Mouse (Mus musculus) spleen, postnatal 10 days (tissue): ENCODE data around the gene Rint1.

Source experiments
- DNase-seq, 2 experiments: peaks; one replicate each; pipeline ENCODE4 v3.0.0; 2021 to 2022; ENCODE audit warnings: low spot score in 2 of 2

The Rint1 gene

DNA sequence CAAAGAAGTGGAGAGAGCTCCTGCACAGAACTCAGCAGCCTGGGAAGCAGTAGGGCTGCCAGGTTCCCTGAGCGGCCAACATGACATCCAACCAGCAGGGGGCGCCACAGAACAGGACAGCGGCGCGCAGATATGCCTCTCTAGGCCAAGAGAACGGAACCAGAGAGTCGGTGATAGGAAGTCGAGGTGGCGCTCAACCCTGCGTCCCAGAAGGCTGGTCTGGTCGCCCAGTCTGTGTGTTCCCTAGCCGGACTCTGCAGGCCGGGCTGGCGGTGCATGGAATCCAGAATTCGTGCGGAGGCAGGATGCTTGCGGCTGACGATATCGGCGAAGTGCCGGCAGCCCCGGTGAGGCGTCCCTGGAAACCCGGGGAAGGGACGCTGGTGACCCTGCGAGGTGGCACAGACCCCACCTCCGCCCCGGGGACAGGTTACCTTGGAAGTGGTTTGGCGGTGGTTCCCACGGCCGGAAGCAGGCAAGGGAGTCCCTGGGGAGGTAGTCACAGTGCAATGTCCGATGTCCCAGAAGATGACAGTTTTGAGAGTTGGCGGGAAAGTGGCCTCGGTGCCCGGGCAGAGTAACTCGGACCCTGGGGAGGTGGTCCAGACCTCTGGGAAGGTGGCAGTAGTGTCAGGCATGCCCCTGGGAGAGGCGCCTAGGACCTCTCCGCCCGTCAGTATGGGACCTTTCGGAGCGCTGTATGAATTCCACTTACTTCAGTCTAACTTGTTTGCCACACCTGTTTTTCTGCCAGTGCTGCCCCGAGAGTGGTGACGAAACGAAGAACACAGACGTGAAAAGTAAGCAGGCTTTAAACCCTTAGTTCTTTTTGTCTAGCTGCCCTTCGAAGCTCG, at the start of gene Rint1:
Gene Rint1 (plus strand): TSS at position 176 of the 854 bp plus-strand sequence.
- peak; percentile 98 for DNase-seq

- no peak for DNase-seq
Observed at GRCm38 (mm10) chr5:23743261-23743660, 44.2 kb upstream of the Rint1 start.

DNA sequence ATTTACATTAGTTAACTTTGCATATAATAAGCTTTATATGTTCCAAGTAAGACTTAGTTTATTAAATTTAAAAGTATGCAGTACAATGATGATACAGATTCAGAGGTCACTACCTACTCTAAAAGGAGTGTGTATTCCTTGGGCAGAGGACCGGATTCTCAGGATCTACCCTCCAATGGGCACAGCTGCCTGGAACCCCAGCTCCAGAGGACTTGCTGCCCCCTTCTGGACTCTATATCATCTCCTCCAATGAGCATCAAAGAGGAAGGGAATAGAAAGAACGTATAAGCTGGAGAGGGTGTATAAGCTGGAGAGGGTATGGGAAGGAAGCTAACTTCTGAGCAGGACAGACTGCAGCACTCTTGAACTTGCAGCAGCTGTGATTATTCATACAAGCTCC, 37.6 kb upstream of the Rint1 start:
- no peak for DNase-seq

- DNase-seq, result no peak
Observed at GRCm38 (mm10) chr5:23755591-23755990, 31.9 kb upstream of the Rint1 start.

DNA sequence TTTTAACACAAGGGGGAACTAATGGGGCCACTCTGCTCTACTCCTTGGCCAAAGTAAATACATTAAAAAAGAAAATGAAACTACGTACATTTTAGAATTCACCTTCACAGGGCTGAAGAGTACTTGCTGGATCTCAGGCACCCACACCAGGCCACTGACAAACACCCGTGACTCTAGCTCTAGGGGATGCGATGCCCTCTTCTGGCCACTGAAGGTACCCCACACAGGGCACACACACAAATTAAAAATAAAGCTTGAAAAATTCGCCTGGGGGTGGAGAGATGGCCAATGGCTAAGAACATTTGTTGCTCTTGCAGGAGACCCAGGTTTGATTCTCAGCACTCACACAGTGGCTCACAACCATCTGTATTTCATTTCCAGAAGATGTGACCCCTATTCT, 31.1 kb upstream of the Rint1 start:
- no peak for DNase-seq

- DNase-seq, result peak in 1 of 2 experiments; percentile 39
Observed at GRCm38 (mm10) chr5:23758633-23759032, 28.9 kb upstream of the Rint1 start.

- no peak for DNase-seq
Observed at GRCm38 (mm10) chr5:23762531-23762930, 25.0 kb upstream of the Rint1 start.

DNA sequence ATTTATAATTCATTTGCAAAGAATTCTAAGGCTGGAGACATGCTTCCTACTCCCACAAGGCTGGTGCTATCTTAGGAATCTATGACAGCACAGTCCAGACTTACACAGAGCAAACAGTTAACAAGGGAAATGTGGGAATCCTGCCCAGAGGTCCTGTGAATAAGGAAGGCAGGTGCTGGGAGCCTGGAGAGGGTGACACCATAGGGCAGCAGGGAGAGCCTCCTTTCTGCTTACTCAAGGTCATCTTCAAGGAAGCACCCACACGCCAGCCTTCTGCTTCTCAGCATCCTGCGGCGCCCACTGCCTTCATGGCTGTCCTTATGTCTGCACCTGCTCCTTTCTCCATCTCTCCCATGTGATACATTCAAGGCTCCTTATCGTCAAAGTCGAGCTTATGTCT, 23.0 kb upstream of the Rint1 start:
- DNase-seq, result no peak

DNA sequence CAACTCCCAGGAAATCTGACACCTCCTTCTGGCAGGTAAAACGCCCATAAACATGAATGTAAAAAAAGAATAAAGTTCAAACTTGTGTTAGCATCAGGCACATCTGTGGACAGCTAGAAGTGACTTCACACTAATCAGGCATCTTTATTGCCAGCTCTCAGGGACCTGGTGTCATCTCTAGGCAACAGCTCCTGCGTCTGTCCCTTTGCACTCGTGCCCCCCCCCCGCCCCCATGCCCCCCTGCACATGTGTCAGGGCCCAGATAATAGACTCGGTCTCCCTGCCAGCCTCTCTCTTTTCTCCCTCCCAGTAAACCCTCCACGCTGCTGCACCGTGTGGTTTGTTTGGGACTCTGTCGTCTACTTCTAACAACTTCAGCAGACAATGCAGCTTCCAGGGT, 16.4 kb upstream of the Rint1 start:
- peak; percentile 10 to 51 for DNase-seq

- no peak for DNase-seq
Observed at GRCm38 (mm10) chr5:23774186-23774585, 13.3 kb upstream of the Rint1 start.

DNA sequence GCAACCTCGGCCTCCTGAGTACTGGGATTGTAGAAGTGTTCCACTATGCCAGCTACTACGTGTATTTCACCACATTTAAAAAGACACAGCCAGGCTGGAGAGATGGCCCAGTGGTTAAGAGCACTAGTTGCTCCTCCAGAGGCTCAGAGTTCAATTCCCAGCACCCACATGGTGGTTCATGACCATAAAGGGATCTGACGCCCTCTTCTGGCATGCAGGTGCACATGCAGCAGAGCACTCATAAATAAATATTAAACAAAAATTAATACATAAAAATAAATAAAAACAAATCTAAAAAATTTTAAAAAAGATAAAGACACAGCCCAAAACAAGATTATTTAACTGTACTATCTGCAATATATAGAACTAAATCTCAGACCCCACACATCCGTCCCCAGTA, 7.0 kb upstream of the Rint1 start:
- no peak for DNase-seq

GRCm38 (mm10) chr5:23781172-23781571, 6.3 kb upstream of the Rint1 start:
- DNase-seq, result no peak

DNA sequence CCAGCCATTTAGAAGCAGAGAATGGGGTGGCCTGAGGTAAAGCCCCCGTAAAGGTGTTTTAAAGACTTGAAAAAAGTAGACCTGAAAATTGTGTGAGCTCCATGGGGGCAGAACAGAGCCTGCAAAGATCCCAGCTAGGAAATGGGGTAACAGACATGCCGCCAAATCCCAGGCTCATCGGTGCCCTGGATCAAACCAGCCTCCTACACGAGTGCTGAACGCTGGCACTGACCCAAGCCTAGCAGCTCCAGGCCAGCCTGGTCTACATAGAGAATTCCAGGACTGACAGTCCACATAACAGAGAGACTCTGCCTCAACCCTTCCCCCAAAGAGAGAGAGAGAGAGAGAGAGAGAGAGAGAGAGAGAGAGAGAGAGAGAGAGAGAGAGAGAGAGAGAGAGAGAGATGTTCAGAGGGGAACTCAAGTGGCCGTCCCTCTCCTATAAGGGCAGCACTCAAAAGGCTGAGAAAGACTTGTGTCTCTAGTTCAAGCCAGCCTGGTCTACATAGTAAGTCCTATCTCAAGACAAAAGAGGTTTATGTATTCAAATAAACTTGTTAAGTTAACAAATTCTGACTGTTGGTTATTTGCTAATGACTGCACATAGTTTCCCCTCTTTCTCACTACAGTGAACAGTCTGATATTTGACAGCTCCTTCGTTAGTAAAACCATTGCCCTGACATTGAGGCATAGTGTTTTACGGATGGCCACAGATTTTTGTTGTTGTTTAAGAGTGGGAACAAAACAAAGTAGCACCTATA, 5.3 kb upstream of the Rint1 start:
- DNase-seq, result peak in 1 of 2 experiments; percentile 23

DNA sequence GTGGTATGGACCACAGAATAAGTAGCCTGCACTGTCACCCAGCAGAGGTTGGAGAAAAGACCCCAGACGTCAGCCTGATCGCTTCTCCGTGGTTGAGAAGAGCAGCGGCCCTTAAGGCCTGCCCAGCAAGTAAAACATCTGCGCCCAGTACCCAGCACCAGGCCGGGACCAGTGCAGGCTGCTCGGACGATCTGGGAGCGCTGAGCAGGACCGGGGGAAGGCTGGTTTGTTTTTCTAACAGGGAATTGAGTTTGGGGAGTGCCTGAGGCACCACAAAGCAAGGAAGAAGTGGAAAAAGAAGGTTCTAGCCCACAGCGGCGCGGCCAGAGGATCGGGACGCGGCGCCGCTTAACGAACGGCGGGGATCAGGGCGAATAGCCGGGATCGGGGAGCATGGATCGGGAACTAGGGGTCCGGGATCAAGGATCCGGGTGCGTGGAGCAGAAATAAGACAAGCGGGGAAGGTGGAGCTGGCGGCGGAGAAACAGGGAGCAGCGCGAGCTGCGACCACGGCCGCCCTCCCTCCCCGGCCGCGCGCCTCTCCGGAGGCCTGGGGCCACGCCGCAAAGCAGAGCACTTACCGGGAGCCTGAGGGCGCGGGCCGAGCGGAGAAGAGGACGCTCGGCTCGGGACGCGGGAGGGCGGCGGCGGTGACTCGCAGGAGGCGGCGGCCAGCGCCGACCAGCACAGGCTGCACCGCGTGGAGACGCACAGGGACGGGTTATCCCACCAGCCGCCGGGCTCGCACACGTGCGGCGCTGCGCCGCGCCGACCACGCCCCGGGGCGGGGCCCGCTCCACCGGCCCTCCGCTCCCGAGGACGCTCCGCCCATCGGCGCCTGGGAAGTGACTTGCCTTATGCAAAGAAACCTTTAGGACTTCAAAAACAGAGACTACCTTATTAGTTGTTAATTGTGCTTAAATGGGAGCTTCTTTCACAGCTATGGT, 4.3 kb upstream of the Rint1 start, which contains the start of gene Pus7:
Gene Pus7 (minus strand): TSS at position 781 of the 947 bp plus-strand sequence.
- peak; percentile 80 to 91 for DNase-seq

- no peak for DNase-seq
Observed at GRCm38 (mm10) chr5:23788390-23788830, 899 bp downstream of the Rint1 start.

- no peak for DNase-seq
Observed at GRCm38 (mm10) chr5:23789078-23789612, 1.6 kb downstream of the Rint1 start.

- DNase-seq, result no peak
Observed at GRCm38 (mm10) chr5:23792726-23793125, 5.2 kb downstream of the Rint1 start.

DNA sequence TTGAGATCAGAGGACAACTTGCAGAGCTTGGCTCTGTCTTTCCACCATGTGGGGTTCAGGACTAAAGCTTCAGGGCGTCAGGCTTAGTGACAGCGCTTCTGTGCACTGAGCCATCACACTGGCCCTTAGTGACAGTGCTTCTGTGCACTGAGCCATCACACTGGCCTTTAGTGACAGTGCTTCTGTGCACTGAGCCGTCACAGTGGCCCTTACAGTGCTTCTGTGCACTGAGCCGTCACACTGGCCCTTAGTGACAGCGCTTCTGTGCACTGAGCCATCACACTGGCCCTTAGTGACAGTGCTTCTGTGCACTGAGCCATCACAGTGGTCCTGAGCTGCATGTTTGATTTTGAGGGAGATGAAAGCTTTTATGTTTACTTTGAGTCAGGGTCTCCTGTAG, 27.3 kb downstream of the Rint1 start:
- no peak for DNase-seq

DNA sequence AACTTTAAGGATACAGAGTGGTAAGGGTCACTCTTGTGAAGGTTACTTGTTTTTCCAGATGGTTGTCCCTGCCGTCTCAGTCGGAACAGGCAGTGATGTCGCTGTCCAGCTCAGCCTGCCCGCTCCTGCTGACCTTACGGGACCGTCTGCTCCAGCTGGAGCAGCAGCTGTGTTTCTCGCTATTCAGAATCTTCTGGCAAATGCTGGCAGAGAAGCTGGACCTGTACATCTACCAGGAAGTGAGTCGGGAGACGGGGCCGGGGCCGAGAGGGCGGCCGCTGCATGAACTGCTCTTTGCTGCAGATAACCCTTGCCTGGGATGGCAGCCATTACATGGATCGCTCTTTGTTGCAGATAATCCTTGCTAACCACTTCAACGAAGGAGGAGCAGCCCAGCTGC, 29.2 kb downstream of the Rint1 start:
- no peak for DNase-seq

- no peak for DNase-seq
Observed at GRCm38 (mm10) chr5:23822306-23822705, 34.8 kb downstream of the Rint1 start.

DNA sequence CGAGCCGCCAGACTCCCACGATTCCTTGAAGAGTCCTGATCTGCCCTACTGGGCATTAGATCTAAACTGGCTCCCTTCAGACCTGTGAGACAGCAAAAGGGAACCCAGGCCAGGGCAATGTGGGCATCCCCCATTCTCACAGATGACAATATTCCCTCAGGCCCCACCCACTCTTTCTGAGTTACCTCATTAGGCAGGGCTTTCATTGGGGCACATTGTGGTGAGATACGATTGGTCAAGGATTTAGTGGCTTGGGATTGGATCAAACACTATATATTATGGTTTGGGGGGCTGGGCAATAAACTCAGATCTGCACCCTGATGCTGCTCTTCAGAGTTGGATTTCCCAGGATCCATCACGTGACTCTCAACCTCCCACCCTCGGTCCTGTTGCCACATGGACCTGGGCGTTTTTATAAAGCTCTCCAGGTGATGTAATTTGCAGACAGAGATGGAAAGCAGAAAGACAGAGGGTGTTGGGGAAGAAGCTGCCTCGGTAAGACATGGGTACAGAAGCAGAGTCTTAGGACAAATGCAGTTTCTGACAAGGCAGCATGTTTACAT, 36.7 kb downstream of the Rint1 start:
- DNase-seq, result no peak
